Mouse (Mus musculus): ENCODE measurements around the gene Cdkn2aip. TPM values are rescaled to one million over a fixed set of nuclear protein-coding genes. Genes with fewer than 3 reads are reported as not detected.
A peak's percentile ranks its signal among the peaks of the same experiment; 100 is the strongest.

The Cdkn2aip gene
- polyA plus RNA-seq, 2 experiments, result 5.8 to 13.2 TPM

GRCm38 (mm10) chr8:47706746-47707145 lies 7.0 kb downstream of the Cdkn2aip start:
- no peaks in the 10 kb centered on the region for H3K27me3 ChIP-seq (ENCODE audit: control insufficient read depth, insufficient read depth, low read length)
- WGBS (ENCODE audit: insufficient replicate concordance), result 79% methylated on average over 8 of the region's 8 CpGs
- peaks cover 0 to 16% of the 10 kb centered on the region in 2 experiments; a peak in 2 of 4 replicates for H3K4me1 ChIP-seq (replicated peaks; ENCODE audit: control insufficient read depth in 2 of 2, insufficient read depth in 2 of 2, low read length in 1 of 2)
- peak overlapping the region; percentile 15; the same call in 1 of the 2 replicates for H3K4me2 ChIP-seq (ENCODE audit: low read depth)
- peak overlapping the region; percentile 54 for H3K27ac ChIP-seq
- H3K9me3 ChIP-seq (ENCODE audit: control insufficient read depth, low read length), result no peaks in the 10 kb centered on the region
- H3K36me3 ChIP-seq (replicated peaks; ENCODE audit: control insufficient read depth, insufficient read depth, low read depth), result peaks cover 21% of the 10 kb centered on the region
- ATAC-seq (ENCODE audit: insufficient read depth) (peak; percentile 69), DNase-seq (ENCODE audit: low read depth in 3 of 3, low spot score in 3 of 3) (peak in 1 of 3 experiments; percentile 9)
- H3K4me3 ChIP-seq (ENCODE audit: insufficient read depth in 1 of 2, low read depth in 2 of 2, low read length in 2 of 2), result no peak overlapping the region
- H3K9ac ChIP-seq (replicated peaks), result no peak overlapping the region
- TF ChIP-seq CTCF (IDR thresholded peaks at IDR 0.05; ENCODE audit: low read depth), result no peak
- no peak for TF ChIP-seq EP300 (IDR thresholded peaks at IDR 0.05; ENCODE audit: low read depth)

DNA sequence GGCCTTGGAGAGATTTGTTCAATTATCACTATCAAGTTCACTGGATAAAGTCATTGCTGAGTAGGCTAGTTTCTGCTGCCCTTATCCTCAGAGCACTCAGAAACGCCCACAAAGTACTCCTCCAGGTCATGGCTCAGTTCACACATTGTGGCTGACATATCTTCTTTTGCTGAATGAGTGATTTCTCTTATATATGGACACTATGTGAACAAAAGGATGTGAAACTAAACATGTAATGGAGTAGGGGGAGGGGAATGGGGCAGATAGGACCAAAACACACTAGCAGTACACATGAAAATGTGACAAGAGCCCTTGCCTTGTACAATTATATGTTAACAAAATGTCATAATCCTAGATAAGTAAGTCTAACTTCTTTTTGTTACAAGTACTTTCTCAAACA lies 11.4 kb downstream of the Cdkn2aip start:
- ATAC-seq (ENCODE audit: insufficient read depth) (no peak), DNase-seq (ENCODE audit: low read depth in 3 of 3, low spot score in 3 of 3) (no peak)
- 40% methylated on average over 1 of the region's 1 CpGs for WGBS (ENCODE audit: insufficient replicate concordance)
- Histone ChIP-seq H3K27ac (no peak overlapping the region), H3K4me2 (ENCODE audit: low read depth) (no peak overlapping the region), H3K4me1 (replicated peaks; ENCODE audit: control insufficient read depth in 2 of 2, insufficient read depth in 2 of 2, low read length in 1 of 2) (peaks cover 0 to 3% of the 10 kb centered on the region in 2 experiments; a peak in 1 of 4 replicates), H3K27me3 (ENCODE audit: control insufficient read depth, insufficient read depth, low read length) (no peaks in the 10 kb centered on the region), H3K9ac (replicated peaks) (no peak overlapping the region), H3K36me3 (replicated peaks; ENCODE audit: control insufficient read depth, insufficient read depth, low read depth) (no peaks in the 10 kb centered on the region), H3K4me3 (ENCODE audit: insufficient read depth in 1 of 2, low read depth in 2 of 2, low read length in 2 of 2) (no peak overlapping the region), H3K9me3 (ENCODE audit: control insufficient read depth, low read length) (no peaks in the 10 kb centered on the region)
- TF ChIP-seq EP300 (IDR thresholded peaks at IDR 0.05; ENCODE audit: low read depth) (no peak), CTCF (IDR thresholded peaks at IDR 0.05; ENCODE audit: low read depth) (no peak)

- Histone ChIP-seq H3K4me3 (ENCODE audit: insufficient read depth in 1 of 2, low read depth in 2 of 2, low read length in 2 of 2) (no peak overlapping the region), H3K27me3 (ENCODE audit: control insufficient read depth, insufficient read depth, low read length) (no peaks in the 10 kb centered on the region), H3K9me3 (ENCODE audit: control insufficient read depth, low read length) (no peaks in the 10 kb centered on the region), H3K4me1 (replicated peaks; ENCODE audit: control insufficient read depth in 2 of 2, insufficient read depth in 2 of 2, low read length in 1 of 2) (no peaks in the 10 kb centered on the region), H3K4me2 (ENCODE audit: low read depth) (no peak overlapping the region), H3K36me3 (replicated peaks; ENCODE audit: control insufficient read depth, insufficient read depth, low read depth) (no peaks in the 10 kb centered on the region), H3K27ac (no peak overlapping the region), H3K9ac (replicated peaks) (no peak overlapping the region)
- WGBS (ENCODE audit: insufficient replicate concordance), result 29% methylated on average over 1 of the region's 1 CpGs
- ATAC-seq (ENCODE audit: insufficient read depth) (no peak), DNase-seq (ENCODE audit: low read depth in 3 of 3, low spot score in 3 of 3) (no peak)
- TF ChIP-seq CTCF (IDR thresholded peaks at IDR 0.05; ENCODE audit: low read depth), result no peak
- TF ChIP-seq EP300 (IDR thresholded peaks at IDR 0.05; ENCODE audit: low read depth), result no peak
Measured at GRCm38 (mm10) chr8:47697696-47698095, 16.0 kb downstream of the Cdkn2aip start.

GRCm38 (mm10) chr8:47695431-47696105 lies 18.2 kb downstream of the Cdkn2aip start:
- 62% methylated on average over 5 of the region's 5 CpGs for WGBS (ENCODE audit: insufficient replicate concordance)
- Histone ChIP-seq H3K27ac (no peak overlapping the region), H3K36me3 (replicated peaks; ENCODE audit: control insufficient read depth, insufficient read depth, low read depth) (no peaks in the 10 kb centered on the region), H3K27me3 (ENCODE audit: control insufficient read depth, insufficient read depth, low read length) (no peaks in the 10 kb centered on the region), H3K4me2 (ENCODE audit: low read depth) (no peak overlapping the region), H3K4me3 (ENCODE audit: insufficient read depth in 1 of 2, low read depth in 2 of 2, low read length in 2 of 2) (no peak overlapping the region), H3K9ac (replicated peaks) (no peak overlapping the region), H3K4me1 (replicated peaks; ENCODE audit: control insufficient read depth in 2 of 2, insufficient read depth in 2 of 2, low read length in 1 of 2) (peaks cover 0 to 3% of the 10 kb centered on the region in 2 experiments; a peak in 1 of 4 replicates), H3K9me3 (ENCODE audit: control insufficient read depth, low read length) (no peaks in the 10 kb centered on the region)
- no peak for TF ChIP-seq CTCF (IDR thresholded peaks at IDR 0.05; ENCODE audit: low read depth)
- TF ChIP-seq EP300 (IDR thresholded peaks at IDR 0.05; ENCODE audit: low read depth), result no peak
- DNase-seq (ENCODE audit: low read depth in 3 of 3, low spot score in 3 of 3) (no peak), ATAC-seq (ENCODE audit: insufficient read depth) (no peak)

DNA sequence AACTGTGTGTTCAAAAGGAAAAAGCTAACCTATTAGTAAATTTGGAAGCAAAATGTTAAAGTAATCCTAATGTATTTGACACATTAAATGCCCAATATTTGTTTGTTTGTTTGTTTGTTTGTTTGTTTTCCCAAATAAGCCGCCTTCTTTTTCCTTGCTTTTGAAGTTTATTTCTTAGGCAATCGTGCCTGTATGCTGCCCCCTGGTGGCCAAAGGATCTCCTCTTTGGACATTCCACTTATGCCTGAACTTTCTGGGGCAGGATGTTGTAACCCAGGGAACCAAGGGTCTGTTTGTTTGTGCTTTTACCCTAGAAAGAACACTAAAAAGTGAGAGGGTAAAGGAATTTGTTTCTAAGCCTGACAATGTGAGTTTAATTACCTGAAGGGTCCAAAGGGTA lies 20.6 kb downstream of the Cdkn2aip start:
- Histone ChIP-seq H3K4me3 (ENCODE audit: insufficient read depth in 1 of 2, low read depth in 2 of 2, low read length in 2 of 2) (no peak overlapping the region), H3K27ac (no peak overlapping the region), H3K4me1 (replicated peaks; ENCODE audit: control insufficient read depth in 2 of 2, insufficient read depth in 2 of 2, low read length in 1 of 2) (peaks cover 0 to 6% of the 10 kb centered on the region in 2 experiments; a peak in 3 of 4 replicates), H3K9ac (replicated peaks) (no peak overlapping the region), H3K27me3 (ENCODE audit: control insufficient read depth, insufficient read depth, low read length) (no peaks in the 10 kb centered on the region), H3K4me2 (ENCODE audit: low read depth) (no peak overlapping the region), H3K9me3 (ENCODE audit: control insufficient read depth, low read length) (no peaks in the 10 kb centered on the region), H3K36me3 (replicated peaks; ENCODE audit: control insufficient read depth, insufficient read depth, low read depth) (no peaks in the 10 kb centered on the region)
- WGBS (ENCODE audit: insufficient replicate concordance), result 13% methylated on average over 2 of the region's 2 CpGs
- TF ChIP-seq CTCF (IDR thresholded peaks at IDR 0.05; ENCODE audit: low read depth) (peak; percentile 84), EP300 (IDR thresholded peaks at IDR 0.05; ENCODE audit: low read depth) (no peak)
- no peak for ATAC-seq (ENCODE audit: insufficient read depth)
- peak in 2 of 3 experiments; percentile 52 to 53 for DNase-seq (ENCODE audit: low read depth in 3 of 3, low spot score in 3 of 3)

Data from liver, embryonic 14.5 days (tissue).